Mouse (Mus musculus) layer of hippocampus, adult 6 months (tissue): ENCODE data around the gene 1810009J06Rik. TPM values are rescaled to one million over a fixed set of nuclear protein-coding genes. Genes with fewer than 3 reads are reported as not detected.

ENCODE experiments used
- long read RNA-seq, 2 experiments: library from polyadenylated mRNA; unstranded; transcript quantifications; one replicate each; pipeline ENCODE4 v2.0.0; 2019 to 2020
- polyA plus RNA-seq: library from polyadenylated mRNA; unstranded; fragments of <200 nt; fragmentation: Nextera tagmentation; gene quantifications from 2 replicates; pipeline ENCODE4 v1.2.3, GENCODE M21; 2021

Gene 1810009J06Rik
- not detected in 2 replicates for polyA plus RNA-seq
- long read RNA-seq, experiment 1: 0 reads
- long read RNA-seq, experiment 2: 0 reads

DNA sequence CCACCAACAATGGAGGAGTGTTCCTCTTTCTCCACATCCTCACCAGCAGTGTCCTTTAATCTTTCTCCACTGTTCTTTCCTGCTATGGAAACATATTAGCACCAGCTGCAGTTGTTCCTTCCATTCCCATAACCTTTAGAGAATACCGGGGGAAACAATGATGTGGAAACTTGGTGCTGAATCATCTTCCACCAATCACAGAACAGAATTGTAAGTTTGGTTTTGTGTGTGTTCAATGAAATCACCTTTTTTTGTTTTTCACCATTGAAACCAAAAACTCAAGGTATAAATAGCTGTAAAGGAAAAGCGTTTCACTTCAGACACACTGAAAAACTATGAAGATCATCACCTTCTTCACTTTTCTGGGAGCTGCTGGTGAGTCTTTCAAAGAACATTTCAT, at the start of gene 1810009J06Rik:
1810009J06Rik (plus strand) TSS at position 301 of the 400 bp plus-strand sequence.

GRCm38 (mm10) chr6:40940457-40940856, 24.1 kb upstream of the 1810009J06Rik start, which contains the start of gene 1700074P13Rik:
Gene 1700074P13Rik, minus strand, starts transcription at chr6:40940557.

DNA sequence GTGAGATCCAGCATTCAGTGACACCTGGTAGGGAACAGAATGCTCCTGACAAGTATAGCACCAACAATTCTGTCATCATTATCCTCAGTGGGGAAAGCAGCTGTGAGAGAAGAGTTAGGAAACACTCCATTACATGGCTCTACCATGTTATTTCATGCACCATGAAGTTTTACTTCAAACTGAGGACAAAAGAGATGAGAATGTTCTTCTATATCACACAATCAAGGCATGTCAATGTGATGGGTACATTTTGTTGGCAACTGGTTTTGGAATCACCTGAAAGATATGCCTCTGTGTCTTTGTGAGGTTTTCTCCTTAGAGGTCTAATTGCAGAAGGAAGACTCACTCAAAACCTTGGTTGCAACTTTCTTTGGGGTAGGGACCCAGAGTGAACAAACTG, 12.8 kb upstream of the 1810009J06Rik start, which contains the start of gene Gm4744:
Gm4744 (minus strand) TSS at position 101 of the 400 bp plus-strand sequence.

DNA sequence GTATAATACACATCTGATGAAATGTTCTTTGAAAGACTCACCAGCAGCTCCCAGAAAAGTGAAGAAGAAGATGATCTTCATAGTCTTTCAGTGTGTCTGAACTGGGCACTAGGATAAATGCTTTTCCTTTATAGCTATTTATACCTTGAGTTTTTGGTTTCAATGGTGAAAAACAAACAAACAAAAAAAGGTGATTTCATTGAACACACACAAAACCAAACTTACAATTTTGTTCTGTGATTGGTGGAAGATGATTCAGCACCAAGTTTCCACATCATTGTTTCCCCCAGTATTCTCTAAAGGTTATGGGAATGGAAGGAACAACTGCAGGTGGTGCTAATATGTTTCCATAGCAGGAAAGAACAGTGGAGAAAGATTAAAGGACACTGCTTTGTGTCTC, 34.8 kb downstream of the 1810009J06Rik start, which contains the start of gene Gm2663:
Gm2663 (minus strand) TSS at position 101 of the 400 bp plus-strand sequence.

Other genes with a start within 250 kb of the 1810009J06Rik start
- not detected in 2 replicates for gene Moxd2, start 77.3 kb upstream of the 1810009J06Rik start, polyA plus RNA-seq
- not detected in 2 replicates for gene Prss58, start 64.4 kb upstream of the 1810009J06Rik start, polyA plus RNA-seq
- not detected in 2 replicates for gene 1700074P13Rik, start 24.2 kb upstream of the 1810009J06Rik start, polyA plus RNA-seq
- not detected in 2 replicates for gene Gm4744, start 12.9 kb upstream of the 1810009J06Rik start, polyA plus RNA-seq
- gene Gm2663, start 34.7 kb downstream of the 1810009J06Rik start, polyA plus RNA-seq: not detected in 2 replicates
- gene 2210010C04Rik, start 70.8 kb downstream of the 1810009J06Rik start, polyA plus RNA-seq: not detected in 2 replicates